Mouse (Mus musculus): ENCODE data around the gene Hoxb4. TPM values are rescaled to one million over a fixed set of nuclear protein-coding genes. Genes with fewer than 3 reads are reported as not detected.
A peak's percentile ranks its signal among the peaks of the same experiment; 100 is the strongest.

Gene Hoxb4
- total RNA-seq, 2 experiments from 2014 or later: not detected

DNA sequence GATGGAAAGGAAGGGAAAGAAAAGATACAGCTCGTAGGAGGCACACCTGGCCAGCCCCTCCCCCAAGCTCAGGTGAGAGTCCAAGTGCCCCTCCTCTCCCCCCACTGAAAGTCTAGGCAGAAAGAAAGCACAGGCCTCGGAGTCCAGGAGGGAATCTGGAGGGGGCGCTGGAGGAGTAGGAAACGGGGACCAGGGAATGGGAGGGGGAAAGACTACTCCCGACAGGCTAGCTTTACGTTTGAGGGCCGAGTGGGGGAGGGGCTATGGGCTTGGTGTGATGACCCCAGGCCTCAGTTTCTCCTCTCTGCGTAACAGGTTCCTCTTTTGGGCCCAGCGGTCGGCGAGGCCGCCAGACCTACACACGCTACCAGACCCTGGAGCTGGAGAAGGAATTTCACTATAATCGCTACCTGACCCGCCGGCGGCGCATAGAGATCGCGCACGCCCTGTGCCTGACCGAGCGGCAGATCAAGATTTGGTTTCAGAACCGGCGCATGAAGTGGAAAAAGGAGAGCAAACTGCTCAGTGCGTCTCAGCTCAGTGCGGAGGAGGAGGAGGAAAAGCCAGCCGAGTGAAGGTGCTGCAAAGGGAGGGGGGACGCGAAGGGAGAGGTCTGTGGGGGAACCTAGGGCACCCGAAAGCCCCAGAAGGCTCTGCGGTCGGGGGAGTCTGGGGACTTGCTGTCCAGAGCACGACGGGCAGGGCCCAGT is 17.6 kb upstream of the Hoxb4 start:
- DNase-seq: no peak

DNA sequence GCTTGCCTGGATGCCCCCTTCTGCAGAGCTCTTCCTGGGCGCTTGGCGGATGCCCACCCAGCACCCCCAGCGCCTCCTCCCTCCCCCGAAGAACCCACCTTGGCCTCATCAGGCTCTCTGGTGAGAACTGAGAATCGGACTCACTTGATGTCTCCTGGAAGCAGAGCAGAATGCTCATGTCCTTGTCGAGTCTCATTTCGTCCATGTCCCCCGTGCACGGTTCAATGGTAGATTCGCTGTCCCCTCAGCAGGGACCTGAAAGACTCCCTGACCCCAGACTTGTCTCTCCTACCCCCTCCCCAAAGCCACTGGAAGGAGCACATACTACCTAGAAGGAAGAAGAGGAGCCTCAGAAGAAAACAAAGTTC is 17.0 kb upstream of the Hoxb4 start:
- no peak for DNase-seq

GRCm38 (mm10) chr11:96301837-96302236 is 16.2 kb upstream of the Hoxb4 start:
- DNase-seq: peak in 1 of 2 experiments; percentile 67

DNA sequence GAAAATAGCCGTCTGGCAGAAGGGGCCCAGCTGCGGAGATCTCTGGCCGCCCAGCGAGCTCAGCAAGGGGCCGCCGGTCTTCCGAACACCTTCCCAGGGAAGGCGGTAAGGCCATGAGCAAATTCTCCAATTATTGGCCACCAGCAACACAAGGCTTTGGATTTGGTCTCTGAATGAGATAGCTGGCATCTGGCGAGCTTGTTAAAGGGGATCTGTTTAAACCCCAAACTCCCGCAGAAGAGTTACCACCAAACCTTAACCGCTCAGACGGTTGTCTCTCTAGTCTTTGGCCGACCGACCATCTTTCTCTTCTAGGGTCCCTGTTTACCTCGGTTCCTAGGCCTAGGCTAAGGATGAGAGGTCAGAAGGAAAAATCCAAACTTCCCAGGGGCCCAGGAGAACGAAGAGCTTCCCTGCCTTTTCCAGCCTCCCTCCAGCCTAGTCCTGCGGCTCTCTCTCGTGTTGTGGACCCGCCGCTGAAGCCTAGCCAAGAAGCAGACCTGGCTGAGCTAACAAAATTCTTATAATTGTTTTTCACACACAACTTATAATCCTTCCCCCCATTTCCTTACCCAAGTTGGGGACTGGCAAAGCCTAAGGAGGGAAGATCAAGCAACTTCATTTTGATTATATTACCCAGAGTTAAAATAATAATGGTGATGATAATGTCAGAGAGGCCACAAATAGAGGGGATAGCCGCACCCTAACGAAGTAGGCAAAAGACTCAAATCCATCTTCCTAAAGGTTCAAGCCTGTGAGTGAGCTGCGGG is 15.5 kb upstream of the Hoxb4 start:
- DNase-seq: no peak

DNA sequence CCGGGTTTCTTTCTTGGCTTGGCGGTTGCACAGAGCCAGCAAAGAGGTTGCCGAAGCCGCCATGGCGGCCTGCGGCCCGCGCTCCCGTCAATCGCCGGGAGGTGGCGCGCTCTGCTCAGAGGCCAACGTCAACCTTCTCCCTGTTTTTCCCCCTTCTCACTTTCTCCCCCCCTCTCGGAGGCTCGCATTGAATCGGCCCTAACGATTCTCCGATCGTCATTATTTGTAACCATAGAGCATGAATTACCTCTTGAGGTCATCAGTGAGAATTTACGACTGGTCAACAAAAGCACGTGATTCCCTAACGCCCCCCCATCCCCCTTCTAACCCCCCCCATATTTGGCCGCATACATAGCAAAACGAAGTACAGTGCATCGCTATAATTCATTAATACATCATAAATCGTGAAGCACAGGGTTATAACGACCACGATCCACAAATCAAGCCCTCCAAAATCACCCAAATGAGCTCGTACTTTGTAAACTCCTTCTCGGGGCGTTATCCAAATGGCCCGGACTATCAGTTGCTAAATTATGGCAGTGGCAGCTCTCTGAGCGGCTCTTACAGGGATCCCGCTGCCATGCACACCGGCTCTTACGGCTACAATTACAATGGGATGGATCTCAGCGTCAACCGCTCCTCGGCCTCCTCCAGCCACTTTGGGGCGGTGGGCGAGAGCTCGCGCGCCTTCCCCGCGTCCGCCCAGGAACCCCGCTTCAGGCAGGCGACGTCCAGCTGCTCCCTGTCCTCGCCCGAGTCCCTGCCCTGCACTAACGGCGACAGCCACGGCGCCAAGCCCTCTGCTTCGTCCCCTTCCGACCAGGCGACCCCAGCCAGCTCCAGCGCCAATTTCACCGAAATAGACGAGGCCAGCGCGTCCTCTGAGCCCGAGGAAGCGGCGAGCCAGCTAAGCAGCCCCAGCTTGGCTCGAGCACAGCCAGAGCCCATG is 14.6 kb upstream of the Hoxb4 start, which contains the start of gene Hoxb5:
Gene Hoxb5, plus strand, starts transcription at position 186 of the 949 bp plus-strand sequence.
- DNase-seq: no peak

- DNase-seq: no peak
These were observed 13.5 kb upstream of the Hoxb4 start for GRCm38 (mm10) chr11:96304381-96305195.

GRCm38 (mm10) chr11:96305505-96306182 is 12.4 kb upstream of the Hoxb4 start:
- no peak for DNase-seq

GRCm38 (mm10) chr11:96306183-96306907 is 11.7 kb upstream of the Hoxb4 start:
- no peak for DNase-seq

GRCm38 (mm10) chr11:96306908-96307269 is 11.2 kb upstream of the Hoxb4 start:
- DNase-seq: no peak

DNA sequence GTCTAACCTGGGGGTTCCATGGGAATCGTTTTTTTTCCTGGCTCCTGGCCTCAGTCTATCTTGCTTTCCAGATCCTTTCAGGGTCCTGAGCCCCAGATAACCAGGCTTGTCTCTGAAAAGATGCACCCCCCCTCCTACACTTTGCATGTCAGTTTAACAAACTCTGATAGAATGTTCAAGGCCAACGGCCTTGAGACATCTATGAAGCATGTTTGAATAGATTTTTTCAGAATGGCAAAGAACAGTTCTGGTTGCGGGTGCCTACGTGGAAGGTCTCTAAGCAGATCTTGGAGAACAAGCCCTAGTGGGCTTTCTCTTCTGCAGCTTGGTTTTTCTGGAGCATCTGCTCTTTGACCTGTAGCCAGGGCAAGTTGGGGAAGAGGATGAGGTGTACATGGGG is 9.3 kb upstream of the Hoxb4 start:
- DNase-seq: no peak

DNA sequence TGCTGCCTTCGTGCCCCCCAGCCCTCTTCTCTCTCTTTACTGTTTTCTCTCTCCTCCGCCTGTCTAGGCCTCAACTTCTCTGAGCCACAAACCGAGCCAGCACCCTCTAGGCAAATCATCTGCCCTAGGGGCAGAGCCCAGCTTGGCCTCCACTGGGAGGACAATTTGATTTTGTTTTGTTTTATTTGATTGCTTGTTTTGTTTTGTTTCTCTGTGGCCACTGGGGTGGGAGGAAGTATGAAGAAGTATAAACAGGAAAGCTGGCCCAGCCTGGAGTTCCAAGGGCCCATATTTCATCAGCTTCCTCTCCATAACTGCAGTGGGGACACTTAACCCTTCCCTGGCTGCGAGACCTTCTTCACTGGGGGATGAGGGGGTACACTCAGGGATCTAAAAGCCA is 8.8 kb upstream of the Hoxb4 start:
- no peak for DNase-seq

DNA sequence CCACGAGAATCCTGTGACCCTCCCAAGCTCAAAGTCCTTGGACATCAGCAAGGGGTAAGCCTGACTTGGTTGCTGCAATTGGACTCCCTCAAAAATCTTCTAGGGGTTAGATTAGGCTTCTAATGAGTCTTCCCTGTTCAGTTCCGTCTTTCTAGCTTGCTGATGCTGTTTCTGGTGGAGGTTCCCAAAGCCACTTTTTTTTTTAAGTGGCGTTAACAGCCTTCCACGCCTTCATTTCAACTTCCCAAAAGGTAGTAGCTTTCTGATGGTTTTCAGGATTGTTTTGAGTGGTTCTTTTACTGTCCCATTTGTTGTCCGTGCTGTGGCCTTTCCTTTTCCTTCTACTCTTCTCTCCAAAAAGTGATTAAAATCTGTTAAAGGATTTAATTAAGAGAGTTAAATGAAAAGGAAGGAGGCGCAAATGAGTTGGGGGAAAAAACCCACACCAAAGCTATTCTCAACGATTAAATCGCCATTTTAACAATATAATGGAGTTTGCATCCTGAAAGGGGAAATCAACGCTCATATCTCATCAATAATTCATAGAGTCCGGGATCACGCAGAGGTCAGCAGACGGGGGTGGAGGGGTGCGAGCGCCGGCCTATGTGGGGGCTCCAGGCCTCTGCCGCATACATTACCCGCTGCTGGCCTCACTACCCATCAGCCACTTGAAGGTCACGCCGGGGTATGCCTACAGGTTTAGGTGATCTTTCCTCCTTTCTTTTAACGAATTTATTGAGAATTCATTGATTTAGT is 7.7 kb upstream of the Hoxb4 start:
- DNase-seq: no peak

- DNase-seq: no peak
These were observed 7.0 kb upstream of the Hoxb4 start for GRCm38 (mm10) chr11:96311097-96311496.

GRCm38 (mm10) chr11:96311520-96312417 is 6.3 kb upstream of the Hoxb4 start:
- no peak for DNase-seq

- no peak for DNase-seq
These were observed 4.9 kb upstream of the Hoxb4 start for GRCm38 (mm10) chr11:96313134-96313533.

DNA sequence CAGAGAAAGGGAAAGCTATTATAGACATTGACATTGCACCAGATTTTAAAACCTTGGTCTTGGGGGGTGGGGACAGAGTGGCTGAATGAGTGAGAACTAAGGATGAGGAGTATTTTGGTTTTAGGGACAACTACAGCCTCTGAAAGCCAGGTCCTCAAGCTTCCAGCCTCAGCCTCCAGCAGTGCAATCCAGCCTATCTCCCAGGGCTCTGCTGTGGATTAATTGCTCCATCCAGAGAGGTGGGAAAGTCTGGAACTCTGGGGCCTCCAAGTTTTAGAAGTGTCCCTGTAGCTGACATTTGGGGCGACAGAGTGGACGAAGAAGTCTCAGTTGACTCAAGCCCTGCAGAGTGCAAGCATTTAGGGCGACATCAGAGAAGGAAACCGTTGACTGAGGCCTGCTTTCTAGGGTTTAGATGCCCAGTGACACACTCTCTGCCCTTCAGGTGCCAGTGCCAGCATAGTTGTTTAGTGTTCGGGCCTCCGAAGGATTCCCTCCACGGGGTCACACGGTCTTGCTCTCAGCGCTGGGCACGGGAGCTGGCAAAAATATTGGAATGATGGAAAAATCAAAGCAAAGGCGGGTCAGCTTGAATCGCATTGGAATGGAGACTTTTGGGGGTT is 4.2 kb upstream of the Hoxb4 start:
- DNase-seq: no peak

- no peak for DNase-seq
These were observed 3.3 kb upstream of the Hoxb4 start for GRCm38 (mm10) chr11:96314671-96315343.

- no peak for DNase-seq
These were observed 2.8 kb upstream of the Hoxb4 start for GRCm38 (mm10) chr11:96315344-96315681.

All from layer of hippocampus, postnatal 36 days (tissue).